Mouse (Mus musculus): ENCODE measurements around the gene Fsip1.

- TF ChIP-seq POLR2A (IDR thresholded peaks at IDR 0.05; ENCODE audit: borderline replicate concordance, low read depth, low read length) (no peak), CTCF (IDR thresholded peaks at IDR 0.05; ENCODE audit: low read depth, low read length) (no peak)
These were observed 7.8 kb downstream of the Fsip1 start for GRCm38 (mm10) chr2:118248966-118249365.
